Mouse (Mus musculus): Measurements from ENCODE around the gene Map1lc3a.

Map1lc3a gene

DNA sequence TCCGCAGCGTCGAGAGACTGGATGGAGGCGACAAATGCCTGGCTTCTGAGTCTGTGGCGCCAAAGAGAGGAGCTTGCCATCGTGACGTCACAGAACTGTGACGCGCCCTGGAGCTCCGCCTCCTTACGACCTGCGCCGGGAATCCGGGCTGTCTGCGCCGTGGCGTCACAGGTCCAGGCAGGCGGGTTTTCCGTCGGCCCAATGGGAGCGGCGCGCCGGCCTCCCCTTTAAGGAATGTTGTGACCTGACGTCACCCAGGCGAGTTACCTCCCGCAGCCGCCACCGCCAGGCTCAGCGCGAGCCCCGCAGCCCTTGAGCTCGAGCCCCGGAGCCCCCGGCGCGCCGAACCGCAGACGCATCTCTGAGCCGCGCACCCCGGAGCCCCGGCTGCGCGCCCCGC is at the start of gene Map1lc3a:
Gene Map1lc3a, plus strand, starts transcription at position 103 of the 400 bp plus-strand sequence.
- peak; percentile 93 for DNase-seq (ENCODE audit: low spot score)

DNA sequence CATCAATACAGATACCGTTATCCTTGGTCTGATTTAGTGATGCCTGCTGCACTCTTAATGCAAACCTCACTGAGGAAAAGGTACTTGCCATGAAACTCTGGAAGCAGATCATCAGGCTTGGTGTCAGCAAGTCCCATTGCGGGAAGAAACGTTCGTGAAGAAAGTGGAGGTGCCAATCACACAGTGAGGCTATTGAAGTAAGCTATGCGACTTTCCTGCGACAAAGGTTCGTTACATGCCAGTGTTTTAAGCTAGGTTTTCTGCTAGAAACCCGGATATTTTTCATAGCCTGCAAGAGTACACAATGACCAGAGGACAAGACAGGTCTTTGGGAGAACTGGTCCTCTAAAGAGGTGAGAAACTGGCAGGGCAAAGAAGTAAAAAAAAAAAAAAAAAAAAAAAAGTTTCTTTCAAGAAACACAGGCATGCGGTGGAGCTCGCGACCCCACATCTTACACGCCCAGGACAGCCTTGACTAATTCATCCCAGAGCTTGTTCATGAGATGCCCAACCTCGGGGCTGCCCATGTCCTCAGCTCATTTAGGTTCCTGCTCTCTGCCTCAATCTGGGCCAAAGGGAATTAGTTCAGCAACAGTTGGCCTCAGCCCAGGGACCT is 40.2 kb upstream of the Map1lc3a start:
- no peak for DNase-seq (ENCODE audit: low spot score)

DNA sequence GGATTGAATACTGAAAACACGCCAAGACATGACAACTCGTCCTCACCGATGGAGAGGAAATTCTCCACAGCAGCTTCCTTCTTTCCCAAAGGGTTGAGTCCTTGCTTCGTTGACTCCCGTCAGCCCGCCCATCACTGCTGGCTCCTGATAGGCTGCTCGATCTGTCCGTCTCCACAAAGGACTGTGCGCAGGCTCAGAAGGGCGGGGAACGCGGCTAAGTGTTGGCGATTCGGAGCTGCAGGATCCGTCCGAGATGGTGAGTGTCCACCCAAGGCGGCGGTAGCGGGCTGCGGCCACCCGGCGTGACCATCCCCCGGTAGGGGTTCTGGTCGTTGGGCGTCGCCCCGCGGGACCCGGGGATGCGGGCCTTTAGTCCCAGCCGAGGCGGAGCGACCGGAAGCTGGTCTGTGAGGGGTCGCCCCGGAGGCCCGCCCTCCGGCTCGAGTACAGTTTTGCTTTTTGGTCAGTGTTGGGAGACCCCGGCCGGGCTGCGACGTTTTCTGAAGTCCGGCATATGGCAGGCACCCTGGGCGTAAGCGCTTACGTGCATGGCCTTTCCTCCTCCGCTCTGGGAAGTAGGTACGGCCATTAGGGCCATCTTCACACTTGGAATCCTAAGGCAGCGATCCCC is 39.6 kb upstream of the Map1lc3a start, which contains the start of gene Dynlrb1:
Gene Dynlrb1, plus strand, starts transcription at position 172 of the 631 bp plus-strand sequence.
- DNase-seq (ENCODE audit: low spot score) = peak; percentile 90

DNA sequence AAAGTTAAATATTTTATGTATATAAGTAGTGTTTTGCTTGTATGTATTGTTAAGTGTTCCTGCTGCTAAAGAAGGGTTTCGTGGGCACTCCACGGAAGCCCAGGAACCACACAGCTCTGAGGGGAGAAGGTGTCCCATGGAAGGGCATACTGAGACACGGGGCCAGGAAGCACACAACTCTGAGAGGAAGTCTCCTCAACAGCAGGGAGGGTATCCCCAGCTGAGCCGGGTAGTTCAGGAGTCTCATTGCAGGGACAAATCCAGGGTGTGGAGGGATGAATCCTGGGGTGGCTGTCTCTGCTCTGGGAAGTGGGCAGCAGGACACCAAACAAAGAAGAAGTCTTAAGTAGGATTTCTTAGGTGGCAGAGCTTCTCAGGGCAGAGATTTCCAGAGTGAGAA is 38.8 kb upstream of the Map1lc3a start:
- DNase-seq (ENCODE audit: low spot score) = no peak

GRCm38 (mm10) chr2:155240915-155241314 is 35.2 kb upstream of the Map1lc3a start:
- no peak for DNase-seq (ENCODE audit: low spot score)

DNA sequence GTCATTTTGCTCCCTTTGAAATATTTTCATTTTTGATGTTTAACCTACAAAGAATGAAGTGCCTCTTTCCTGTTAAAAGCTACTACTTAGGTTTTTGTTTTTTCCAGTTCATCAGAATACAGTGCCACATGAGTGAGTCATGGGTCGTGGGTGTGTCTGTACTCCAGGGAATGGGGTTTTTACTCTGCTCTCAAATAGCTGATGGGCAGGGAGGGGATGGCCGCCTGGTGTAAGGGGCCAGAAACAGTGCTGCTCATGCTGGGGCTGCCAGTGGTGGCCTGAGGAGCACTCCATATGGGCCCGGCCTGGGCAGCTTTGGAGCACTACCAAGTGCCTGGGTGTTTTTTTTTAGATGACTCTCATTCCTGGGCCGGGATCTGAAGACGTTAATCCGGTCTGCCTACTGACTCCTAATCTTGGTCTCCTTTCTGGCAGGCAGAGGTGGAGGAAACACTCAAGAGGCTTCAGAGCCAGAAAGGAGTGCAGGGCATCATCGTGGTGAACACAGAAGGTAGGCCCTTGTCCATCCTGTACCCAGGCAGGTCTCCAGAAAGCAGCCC is 33.7 kb upstream of the Map1lc3a start:
- DNase-seq (ENCODE audit: low spot score) = no peak

DNA sequence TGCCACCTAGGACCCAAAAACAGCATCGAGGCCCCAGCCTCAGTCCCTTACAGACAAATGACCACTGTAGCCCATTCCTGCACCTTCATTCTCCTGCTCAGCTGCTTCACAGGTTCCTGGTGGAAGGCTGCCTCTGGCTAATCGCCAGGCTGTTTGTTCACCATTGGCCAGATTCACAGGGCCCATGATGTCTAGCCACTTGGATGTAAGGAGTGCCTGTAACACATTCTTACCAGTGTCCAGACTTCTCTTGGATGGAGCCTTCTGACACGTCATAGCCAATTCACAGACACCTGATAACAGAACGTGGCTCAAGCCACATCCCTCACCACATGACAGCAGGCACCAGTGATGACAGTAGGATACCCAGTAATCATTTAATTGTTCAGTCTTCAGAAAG is 29.9 kb upstream of the Map1lc3a start:
- DNase-seq (ENCODE audit: low spot score) = no peak

DNA sequence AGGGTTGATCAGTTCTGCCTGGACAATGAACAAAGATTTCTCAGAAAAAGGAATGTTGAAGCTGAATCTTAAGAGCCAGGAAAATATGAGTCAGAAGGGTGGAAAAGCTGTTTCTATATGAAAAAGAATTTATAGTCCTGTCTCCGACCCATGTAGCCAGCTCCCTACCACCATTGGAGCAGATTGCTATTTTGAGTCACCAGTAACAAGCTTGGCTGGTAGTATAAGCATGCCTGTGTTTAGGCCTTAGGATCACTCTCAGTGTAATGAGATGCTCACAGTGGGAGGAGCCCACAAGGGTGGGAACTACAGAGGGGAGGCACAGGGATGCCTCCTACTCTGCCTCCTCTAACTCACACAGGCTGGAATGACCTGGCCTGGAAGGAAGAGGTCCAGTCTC is 27.9 kb upstream of the Map1lc3a start:
- DNase-seq (ENCODE audit: low spot score) = no peak

DNA sequence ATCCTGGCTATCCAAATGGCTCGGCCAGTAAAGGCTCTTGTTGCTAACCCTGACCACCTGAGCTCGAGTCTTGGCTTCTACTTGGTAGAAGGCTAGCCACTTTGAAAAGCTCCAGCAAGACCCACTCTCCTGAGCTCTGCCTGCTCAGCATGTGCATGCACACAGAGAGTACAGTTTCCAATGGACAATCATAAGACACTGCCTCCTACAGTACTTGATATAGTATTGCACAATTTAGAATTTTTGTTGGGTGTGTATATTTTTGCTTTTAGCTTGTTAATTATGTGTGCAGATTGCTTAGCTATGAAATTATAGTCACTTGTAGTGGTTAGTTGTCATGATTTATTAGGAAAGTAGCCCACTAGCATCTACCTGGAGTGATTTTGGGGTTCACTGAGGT is 27.4 kb upstream of the Map1lc3a start:
- DNase-seq (ENCODE audit: low spot score) = no peak

- no peak for DNase-seq (ENCODE audit: low spot score)
Observed at GRCm38 (mm10) chr2:155249588-155249987, 26.5 kb upstream of the Map1lc3a start.

DNA sequence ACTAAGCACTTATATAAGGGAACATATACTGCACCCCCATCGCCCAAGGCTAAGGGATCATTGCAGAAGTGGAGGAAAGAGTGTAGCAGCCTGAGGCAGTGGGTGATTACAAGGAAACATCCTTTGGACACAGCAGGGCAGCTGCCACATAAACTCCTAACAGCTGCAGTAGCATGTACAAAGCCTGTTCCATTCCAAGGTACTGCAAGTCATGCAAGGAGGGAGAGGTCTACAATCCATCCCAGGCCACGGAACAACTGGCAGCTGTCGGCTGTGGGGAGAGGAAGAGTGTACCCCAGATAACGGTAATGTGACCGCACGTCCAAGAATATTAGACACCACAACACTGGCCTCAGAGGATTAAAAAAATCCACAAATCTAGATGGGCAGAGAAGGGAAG is 10.6 kb upstream of the Map1lc3a start:
- no peak for DNase-seq (ENCODE audit: low spot score)

GRCm38 (mm10) chr2:155266896-155267295 is 9.2 kb upstream of the Map1lc3a start:
- no peak for DNase-seq (ENCODE audit: low spot score)

- DNase-seq (ENCODE audit: low spot score) = no peak
Observed at GRCm38 (mm10) chr2:155271957-155272356, 4.1 kb upstream of the Map1lc3a start.

GRCm38 (mm10) chr2:155272396-155273170 is 3.5 kb upstream of the Map1lc3a start:
- no peak for DNase-seq (ENCODE audit: low spot score)

DNA sequence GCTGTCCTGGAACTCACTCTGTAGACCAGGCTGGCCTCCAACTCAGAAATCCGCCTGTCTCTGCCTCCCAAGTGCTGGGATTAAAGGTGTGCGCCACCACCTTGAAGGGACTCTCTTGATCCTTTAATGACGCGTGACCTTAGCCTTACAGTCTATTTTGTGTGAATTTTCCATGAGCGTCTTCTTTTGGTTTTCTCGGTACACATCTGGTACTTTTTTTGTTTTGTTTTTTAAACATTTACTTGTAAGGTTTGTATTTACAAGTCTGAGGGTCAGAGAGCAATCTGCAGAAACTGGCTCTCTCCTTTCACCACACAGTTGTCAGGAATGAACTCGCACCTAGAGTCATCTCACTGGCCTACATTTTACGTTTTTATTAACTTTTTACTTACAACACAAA is 2.5 kb upstream of the Map1lc3a start:
- no peak for DNase-seq (ENCODE audit: low spot score)

GRCm38 (mm10) chr2:155276621-155277175 is 601 bp downstream of the Map1lc3a start:
- DNase-seq (ENCODE audit: low spot score) = peak; percentile 51

DNA sequence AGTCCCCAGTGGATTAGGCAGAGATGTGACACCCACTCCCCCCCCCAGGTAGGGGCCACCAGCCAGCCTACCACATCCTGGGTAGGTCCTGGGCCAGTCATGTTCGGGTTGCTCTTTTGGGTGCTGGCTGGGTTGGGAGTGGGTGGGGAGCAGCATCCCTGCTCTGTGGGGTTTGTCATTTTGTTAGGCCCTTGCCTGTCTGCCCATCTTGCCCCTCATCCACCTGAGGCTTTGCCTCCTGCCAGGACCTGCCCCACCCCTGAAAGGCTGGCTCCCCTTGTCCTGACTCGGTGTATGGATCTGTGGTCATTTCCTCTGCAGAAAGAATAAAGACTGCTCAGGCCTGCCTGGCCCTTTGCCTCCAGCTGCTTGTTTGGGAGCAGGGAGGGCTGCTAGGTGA is 1.6 kb downstream of the Map1lc3a start:
- no peak for DNase-seq (ENCODE audit: low spot score)

DNA sequence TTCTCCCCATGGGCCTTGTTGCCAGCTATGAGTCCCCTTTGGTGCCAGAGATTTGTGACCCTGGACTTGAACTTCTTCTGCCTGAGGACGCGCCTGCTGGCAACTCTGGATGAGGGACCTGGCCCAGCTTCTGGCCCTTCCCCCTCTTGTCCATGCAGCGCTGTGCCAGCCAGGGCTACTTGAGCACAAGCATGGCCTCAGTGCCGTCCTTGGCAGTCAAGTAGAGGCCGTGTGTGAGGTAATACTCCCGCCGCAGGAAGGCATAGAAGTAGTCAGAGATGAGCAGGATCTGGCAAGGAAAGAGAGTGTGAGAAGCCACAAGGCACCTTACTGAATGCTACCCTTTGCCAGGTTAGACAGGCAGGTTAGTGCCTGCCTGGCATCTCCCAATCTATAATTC is 2.3 kb downstream of the Map1lc3a start:
- no peak for DNase-seq (ENCODE audit: low spot score)

DNA sequence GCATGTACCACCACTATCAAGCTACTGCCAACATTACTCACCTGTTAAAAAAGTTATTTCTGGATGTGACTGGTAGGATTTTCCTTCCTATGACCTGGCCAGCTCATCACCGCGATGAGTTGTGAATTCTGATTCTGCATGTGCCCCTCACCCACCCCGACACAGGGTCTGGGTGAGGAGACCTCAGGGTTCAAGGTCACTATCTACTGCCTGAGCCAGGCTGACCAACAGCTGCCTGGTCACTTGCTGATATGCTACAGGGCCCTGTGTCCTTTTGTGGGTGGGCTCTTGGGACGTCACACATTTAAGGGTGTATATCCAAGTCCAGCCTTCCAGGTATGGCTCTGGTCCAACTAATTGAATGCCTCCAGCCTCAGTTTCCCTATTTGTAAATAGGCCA is 3.1 kb downstream of the Map1lc3a start:
- no peak for DNase-seq (ENCODE audit: low spot score)

DNA sequence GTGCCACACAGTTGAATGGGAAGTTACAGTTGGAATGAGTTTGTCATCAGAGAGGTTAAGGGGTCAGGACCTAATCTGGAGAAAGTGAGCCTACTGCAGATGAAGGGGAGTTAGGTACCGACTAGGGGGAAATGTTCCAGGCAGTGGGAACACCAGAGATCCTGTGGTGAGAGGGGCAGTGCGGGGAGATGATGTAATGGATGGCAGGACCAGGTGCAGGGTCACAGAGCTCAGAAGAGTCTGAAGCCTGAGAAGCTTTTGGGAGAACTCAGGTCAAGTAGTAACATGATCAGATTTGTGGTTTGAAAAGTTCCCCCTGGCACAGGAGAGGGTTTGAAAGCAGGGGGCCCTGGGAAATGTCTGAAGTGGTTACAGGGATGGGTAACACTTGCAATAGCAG is 4.0 kb downstream of the Map1lc3a start:
- DNase-seq (ENCODE audit: low spot score) = no peak

GRCm38 (mm10) chr2:155283793-155284192 is 7.7 kb downstream of the Map1lc3a start:
- DNase-seq (ENCODE audit: low spot score) = no peak

- DNase-seq (ENCODE audit: low spot score) = no peak
Observed at GRCm38 (mm10) chr2:155284647-155285046, 8.6 kb downstream of the Map1lc3a start.

GRCm38 (mm10) chr2:155285744-155286143 is 9.6 kb downstream of the Map1lc3a start:
- no peak for DNase-seq (ENCODE audit: low spot score)
